8 mouse cellular contexts compared by ENCODE assay signal in the genomic region with DNA sequence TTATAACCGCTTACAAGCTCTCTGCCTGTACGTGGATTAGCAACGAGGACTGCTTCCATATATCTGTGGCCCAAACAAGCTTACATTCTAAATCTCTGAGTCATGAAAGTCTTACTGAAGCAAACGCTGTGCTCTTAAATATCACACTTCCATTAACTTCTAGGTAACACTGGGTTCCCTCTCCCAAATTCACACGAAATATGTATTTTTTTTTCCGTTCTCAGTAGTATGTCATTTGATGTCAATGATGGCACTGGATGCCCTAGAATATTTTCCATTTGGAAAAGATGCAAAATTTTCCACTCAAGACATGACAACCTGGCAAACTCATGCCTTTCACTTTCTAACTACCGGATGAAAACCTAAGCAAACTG. TPM values are rescaled to one million over a fixed set of nuclear protein-coding genes. Genes with fewer than 3 reads are reported as not detected.
DNase-seq lines count a peak whose midpoint lies in the region; ATAC-seq and TF ChIP-seq lines count a peak whose summit lies in the region.

No protein-coding gene starts in this region.

- H3K36me3 ChIP-seq in heart, embryonic 16.5 days (ENCODE audit: control insufficient read depth, insufficient read depth), result peaks cover 16% of the 10 kb centered on the region
- peaks cover 29% of the 10 kb centered on the region for H3K36me3 ChIP-seq in G1E (replicated peaks)
- H3K36me3 ChIP-seq in forebrain, embryonic 13.5 days (ENCODE audit: poor library complexity, severe bottlenecking), result peaks cover 19% of the 10 kb centered on the region
- peaks cover 17% of the 10 kb centered on the region for H3K36me3 ChIP-seq in liver, postnatal 0 days (replicated peaks; ENCODE audit: insufficient read depth, low read length)

- no peaks in the 10 kb centered on the region for H3K27me3 ChIP-seq in heart, embryonic 16.5 days (ENCODE audit: control insufficient read depth, insufficient read depth, low read length)
- H3K27me3 ChIP-seq in G1E (ENCODE audit: insufficient read depth, low read length), result no peaks in the 10 kb centered on the region
- H3K27me3 ChIP-seq in forebrain, embryonic 13.5 days, result peaks cover 10% of the 10 kb centered on the region
- no peaks in the 10 kb centered on the region for H3K27me3 ChIP-seq in liver, postnatal 0 days (ENCODE audit: insufficient read depth, low read length)

- 22% methylated on average over 7 of the region's 7 CpGs for WGBS in heart, embryonic 16.5 days
- WGBS in forebrain, embryonic 13.5 days, result 45% methylated on average over 7 of the region's 7 CpGs
- WGBS in liver, postnatal 0 days (ENCODE audit: insufficient replicate concordance), result 18% methylated on average over 7 of the region's 7 CpGs

- peaks cover 4% of the 10 kb centered on the region; the same call in 1 of the 2 replicates for H3K4me1 ChIP-seq in heart, embryonic 16.5 days (ENCODE audit: control insufficient read depth, insufficient read depth, low read length)
- H3K4me1 ChIP-seq in G1E (ENCODE audit: insufficient read depth, low read depth, low read length), result peaks cover 10% of the 10 kb centered on the region
- peaks cover 14% of the 10 kb centered on the region for H3K4me1 ChIP-seq in forebrain, embryonic 13.5 days
- H3K4me1 ChIP-seq in liver, postnatal 0 days (ENCODE audit: insufficient read depth), result peaks cover 10% of the 10 kb centered on the region

- TF ChIP-seq EP300 in liver, postnatal 0 days (IDR thresholded peaks at IDR 0.05; ENCODE audit: low read depth), result no peak

- no peaks in the 10 kb centered on the region for H3K9me3 ChIP-seq in heart, embryonic 16.5 days (replicated peaks; ENCODE audit: control insufficient read depth, low read length)
- no peaks in the 10 kb centered on the region for H3K9me3 ChIP-seq in G1E (replicated peaks)
- H3K9me3 ChIP-seq in forebrain, embryonic 13.5 days (replicated peaks), result no peaks in the 10 kb centered on the region
- H3K9me3 ChIP-seq in liver, postnatal 0 days (ENCODE audit: low read length), result no peaks in the 10 kb centered on the region

- ATAC-seq in heart, embryonic 16.5 days (replicated peaks; ENCODE audit: extremely low read depth, insufficient read depth, low FRiP score), result no peak
- ATAC-seq in G1E (ENCODE audit: extremely low read depth, insufficient number of reproducible peaks, low FRiP score, poor library complexity, severe bottlenecking), result no peak
- no peak for ATAC-seq in forebrain, embryonic 13.5 days
- ATAC-seq in liver, postnatal 0 days, result no peak

- DNase-seq in heart, adult 18-20 months, result no peak
- DNase-seq in G1E (ENCODE audit: low spot score), result no peak
- no peak for DNase-seq in liver, postnatal 0 days
- no peak for DNase-seq in adrenal gland, postnatal 36 days
- no peak for DNase-seq in left cerebral cortex, adult 9 months (ENCODE audit: low spot score in 2 of 2)
- DNase-seq in embryo, embryonic 10.5 days (ENCODE audit: low spot score), result no peak

- peak overlapping the region; percentile 94 for H3K9ac ChIP-seq in heart, embryonic 16.5 days (ENCODE audit: low read length)
- peak overlapping the region; percentile 92 for H3K9ac ChIP-seq in forebrain, embryonic 13.5 days
- H3K9ac ChIP-seq in liver, postnatal 0 days (replicated peaks), result peak overlapping the region; percentile 86

- H3K27ac ChIP-seq in heart, embryonic 16.5 days (ENCODE audit: low read length), result peak overlapping the region; percentile 89
- no peak overlapping the region for H3K27ac ChIP-seq in forebrain, embryonic 13.5 days
- H3K27ac ChIP-seq in liver, postnatal 0 days (ENCODE audit: low read depth), result peak overlapping the region; percentile 89

- no peak for TF ChIP-seq CTCF in G1E (IDR thresholded peaks at IDR 0.05; ENCODE audit: low read depth, low read length)
- no peak for TF ChIP-seq CTCF in liver, postnatal 0 days (IDR thresholded peaks at IDR 0.05; ENCODE audit: low read depth)

- H3K4me3 ChIP-seq in heart, embryonic 16.5 days (ENCODE audit: low read length), result peak overlapping the region; percentile 87
- peak overlapping the region; percentile 84 for H3K4me3 ChIP-seq in G1E (ENCODE audit: low read depth, low read length)
- H3K4me3 ChIP-seq in forebrain, embryonic 13.5 days, result peak overlapping the region; percentile 83
- peak overlapping the region; percentile 72 for H3K4me3 ChIP-seq in liver, postnatal 0 days (ENCODE audit: low read depth, low read length)

- H3K4me2 ChIP-seq in heart, embryonic 16.5 days (ENCODE audit: low read depth, low read length), result peak overlapping the region; percentile 87
- peak overlapping the region; percentile 86 for H3K4me2 ChIP-seq in forebrain, embryonic 13.5 days
- H3K4me2 ChIP-seq in liver, postnatal 0 days (ENCODE audit: low read depth, low read length), result peak overlapping the region; percentile 73

RNA-seq across cellular contexts. Expression of gene Uhmk1, which starts 0.8 kb away (rescaled TPM):
- polyA plus RNA-seq in heart, embryonic 16.5 days (2015; fragmentation: Nextera tagmentation; extraction: Ambion mirVana), result 4.6 and 5.0 TPM in 2 replicates
- total RNA-seq in heart, adult 18-20 months (2021), result 10 to 100 TPM; 25.5 to 26.0 TPM
- 85.0 and 85.1 TPM in 2 replicates for total RNA-seq in G1E (2014; fragmentation: Nextera tagmentation)
- 70.1 and 86.0 TPM in 2 replicates for total RNA-seq in G1E (2017)
- 2.5 and 3.3 TPM in 2 replicates for polyA plus RNA-seq in G1E (2012)
- polyA plus RNA-seq in forebrain, embryonic 13.5 days (2015; fragmentation: Nextera tagmentation; extraction: Ambion mirVana), result 6.1 and 6.9 TPM in 2 replicates
- polyA plus RNA-seq in liver, postnatal 0 days (2015; fragmentation: Nextera tagmentation; extraction: Ambion mirVana), result 3.3 and 3.4 TPM in 2 replicates
- 10 to 100 TPM; 72.7 to 75.4 TPM for total RNA-seq in adrenal gland, postnatal 36 days (2021)

RNA-seq across cellular contexts. Expression of gene Sh2d1b2, which starts 18.2 kb away (rescaled TPM):
- not detected in 2 replicates for polyA plus RNA-seq in heart, embryonic 16.5 days (2015; fragmentation: Nextera tagmentation; extraction: Ambion mirVana)
- not detected for total RNA-seq in heart, adult 18-20 months (2021)
- total RNA-seq in G1E (2014; fragmentation: Nextera tagmentation), result not detected in 2 replicates
- total RNA-seq in G1E (2017), result 0.16 TPM in 1 of 2 replicates, not detected in the other
- not detected in 2 replicates for polyA plus RNA-seq in G1E (2012)
- polyA plus RNA-seq in forebrain, embryonic 13.5 days (2015; fragmentation: Nextera tagmentation; extraction: Ambion mirVana), result not detected in 2 replicates
- not detected in 2 replicates for polyA plus RNA-seq in liver, postnatal 0 days (2015; fragmentation: Nextera tagmentation; extraction: Ambion mirVana)
- not detected for total RNA-seq in adrenal gland, postnatal 36 days (2021)

RNA-seq across cellular contexts. Expression of gene Uap1, which starts 39.6 kb away (rescaled TPM):
- 42.4 and 48.8 TPM in 2 replicates for polyA plus RNA-seq in heart, embryonic 16.5 days (2015; fragmentation: Nextera tagmentation; extraction: Ambion mirVana)
- total RNA-seq in heart, adult 18-20 months (2021), result 10 to 100 TPM; 45.5 to 50.7 TPM
- total RNA-seq in G1E (2014; fragmentation: Nextera tagmentation) (167 and 171 TPM in 2 replicates), G1E (2017) (530 and 570 TPM in 2 replicates)
- polyA plus RNA-seq in G1E (2012), result 16.7 and 24.1 TPM in 2 replicates
- 51.6 and 52.4 TPM in 2 replicates for polyA plus RNA-seq in forebrain, embryonic 13.5 days (2015; fragmentation: Nextera tagmentation; extraction: Ambion mirVana)
- polyA plus RNA-seq in liver, postnatal 0 days (2015; fragmentation: Nextera tagmentation; extraction: Ambion mirVana), result 19.6 and 22.3 TPM in 2 replicates
- 10 to 100 TPM; 57.5 to 65.4 TPM for total RNA-seq in adrenal gland, postnatal 36 days (2021)
